Mouse (Mus musculus): ENCODE measurements around the gene Ccl17. TPM values are rescaled to one million over a fixed set of nuclear protein-coding genes. Genes with fewer than 3 reads are reported as not detected.

Gene Ccl17
- total RNA-seq, 4 experiments from 2014 or later = 8.3 to 13.8 (median 9.6) TPM

GRCm38 (mm10) chr8:94787524-94788501, 22.4 kb upstream of the Ccl17 start:
- no peak for DNase-seq (ENCODE audit: low spot score in 2 of 2)

- DNase-seq (ENCODE audit: low spot score in 2 of 2) = no peak
Measured at GRCm38 (mm10) chr8:94789256-94789955, 20.8 kb upstream of the Ccl17 start.

- DNase-seq (ENCODE audit: low spot score in 2 of 2) = no peak
Measured at GRCm38 (mm10) chr8:94794368-94794767, 15.9 kb upstream of the Ccl17 start.

GRCm38 (mm10) chr8:94794782-94795181, 15.5 kb upstream of the Ccl17 start:
- no peak for DNase-seq (ENCODE audit: low spot score in 2 of 2)

- DNase-seq (ENCODE audit: low spot score in 2 of 2) = peak in 1 of 2 experiments; percentile 72
Measured at GRCm38 (mm10) chr8:94800278-94800968, 9.8 kb upstream of the Ccl17 start.

GRCm38 (mm10) chr8:94801293-94802095, 8.8 kb upstream of the Ccl17 start:
- DNase-seq (ENCODE audit: low spot score in 2 of 2) = peak in 1 of 2 experiments; percentile 77

- no peak for DNase-seq (ENCODE audit: low spot score in 2 of 2)
Measured at GRCm38 (mm10) chr8:94802375-94802774, 7.9 kb upstream of the Ccl17 start.

GRCm38 (mm10) chr8:94803551-94803950, 6.7 kb upstream of the Ccl17 start:
- peak in 1 of 2 experiments; percentile 70 for DNase-seq (ENCODE audit: low spot score in 2 of 2)

- no peak for DNase-seq (ENCODE audit: low spot score in 2 of 2)
Measured at GRCm38 (mm10) chr8:94804546-94805340, 5.5 kb upstream of the Ccl17 start.

GRCm38 (mm10) chr8:94805811-94806210, 4.4 kb upstream of the Ccl17 start:
- no peak for DNase-seq (ENCODE audit: low spot score in 2 of 2)

- no peak for DNase-seq (ENCODE audit: low spot score in 2 of 2)
Measured at GRCm38 (mm10) chr8:94807506-94807905, 2.7 kb upstream of the Ccl17 start.

- DNase-seq (ENCODE audit: low spot score in 2 of 2) = no peak
Measured at GRCm38 (mm10) chr8:94808372-94808771, 1.9 kb upstream of the Ccl17 start.

GRCm38 (mm10) chr8:94810855-94811254, 602 bp downstream of the Ccl17 start:
- no peak for DNase-seq (ENCODE audit: low spot score in 2 of 2)

GRCm38 (mm10) chr8:94811654-94812053, 1.4 kb downstream of the Ccl17 start:
- no peak for DNase-seq (ENCODE audit: low spot score in 2 of 2)

- peak; percentile 77 to 92 for DNase-seq (ENCODE audit: low spot score in 2 of 2)
Measured at GRCm38 (mm10) chr8:94812645-94813098, 2.4 kb downstream of the Ccl17 start.

GRCm38 (mm10) chr8:94814556-94814955, 4.3 kb downstream of the Ccl17 start:
- no peak for DNase-seq (ENCODE audit: low spot score in 2 of 2)

- DNase-seq (ENCODE audit: low spot score in 2 of 2) = no peak
Measured at GRCm38 (mm10) chr8:94817933-94818332, 7.7 kb downstream of the Ccl17 start.

GRCm38 (mm10) chr8:94819671-94820179, 9.5 kb downstream of the Ccl17 start:
- DNase-seq (ENCODE audit: low spot score in 2 of 2) = no peak

GRCm38 (mm10) chr8:94820553-94820952, 10.3 kb downstream of the Ccl17 start:
- no peak for DNase-seq (ENCODE audit: low spot score in 2 of 2)

GRCm38 (mm10) chr8:94821381-94821780, 11.1 kb downstream of the Ccl17 start:
- no peak for DNase-seq (ENCODE audit: low spot score in 2 of 2)
